Mouse (Mus musculus): ENCODE data around the gene Fbxl19. TPM values are rescaled to one million over a fixed set of nuclear protein-coding genes. Genes with fewer than 3 reads are reported as not detected.

The Fbxl19 gene
- polyA plus RNA-seq, 1 experiment, result 17.4 TPM

DNA sequence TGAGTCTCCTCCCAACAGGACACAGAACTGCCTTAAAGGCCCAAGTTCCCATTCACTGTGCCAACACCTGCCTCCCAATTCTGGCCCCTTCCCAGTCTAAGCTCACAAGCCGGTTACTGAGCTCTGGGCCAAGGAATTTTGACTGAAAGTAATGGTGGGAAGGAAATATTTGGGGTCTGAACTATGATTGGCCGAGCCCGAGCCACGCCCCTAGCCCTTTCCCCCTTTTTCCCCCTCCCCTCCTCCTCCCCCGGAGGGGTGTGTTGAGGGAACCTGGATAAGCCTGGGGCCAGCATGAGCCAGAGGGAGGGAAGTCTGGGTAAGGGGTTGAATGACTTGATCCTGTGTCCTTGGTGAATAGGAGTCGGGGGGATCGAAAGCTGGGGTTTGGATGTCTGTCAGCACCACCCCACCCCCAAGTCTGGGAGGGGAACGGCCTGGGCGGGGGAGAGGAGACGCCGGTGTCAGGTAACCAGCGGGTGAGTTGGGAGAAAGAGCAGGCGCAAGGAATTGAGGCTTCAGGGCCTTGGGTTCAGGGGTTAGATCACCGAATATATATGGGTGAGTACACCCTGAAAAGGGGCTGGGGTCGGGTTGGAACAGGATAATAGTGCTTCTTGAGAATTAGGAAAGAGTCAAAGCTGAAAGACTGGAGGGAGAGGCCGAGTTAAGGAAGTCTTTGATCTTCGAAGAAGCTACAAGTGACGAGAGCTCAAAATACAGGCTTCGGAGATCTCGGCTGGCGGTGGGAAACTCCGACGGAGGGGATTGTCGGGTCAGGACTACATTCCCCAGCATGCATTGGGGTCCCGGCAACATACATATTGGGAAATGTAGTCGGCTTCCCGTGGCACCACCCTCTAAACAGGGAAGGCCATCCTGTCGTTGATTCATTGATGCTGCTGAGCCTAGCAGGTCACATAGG is 31.6 kb upstream of the Fbxl19 start, which contains the start of gene Ctf1:
Gene Ctf1 (plus strand): TSS at position 276 of the 925 bp plus-strand sequence.
- H3K27ac ChIP-seq (ENCODE audit: insufficient read depth, low read length), result no peak within 1 kb of the TSS
- DNase-seq (ENCODE audit: low read depth in 1 of 2, low spot score in 2 of 2), result peak in 1 of 2 experiments; percentile 64
- peaks cover 12% of the 10 kb centered on the region for H3K4me1 ChIP-seq (ENCODE audit: control insufficient read depth, insufficient read depth, insufficient read length)
- TF ChIP-seq CTCF (IDR thresholded peaks at IDR 0.05; ENCODE audit: extremely low read depth, insufficient read depth, insufficient read length, insufficient replicate concordance) (no peak), POLR2A (IDR thresholded peaks at IDR 0.05; ENCODE audit: low read depth, low read length) (no peak)
- 23% methylated on average over 28 of the region's 28 CpGs for WGBS
- no peak within 1 kb of the TSS for H3K4me3 ChIP-seq (ENCODE audit: extremely low read depth, insufficient read depth, insufficient read length)
- peaks cover 6% of the 10 kb centered on the region; the same call in 1 of the 2 replicates for H3K27me3 ChIP-seq (ENCODE audit: control insufficient read depth, insufficient read depth, low read length)
- H3K36me3 ChIP-seq (ENCODE audit: control insufficient read depth, insufficient read depth, low read length), result no peaks in the 10 kb centered on the region

DNA sequence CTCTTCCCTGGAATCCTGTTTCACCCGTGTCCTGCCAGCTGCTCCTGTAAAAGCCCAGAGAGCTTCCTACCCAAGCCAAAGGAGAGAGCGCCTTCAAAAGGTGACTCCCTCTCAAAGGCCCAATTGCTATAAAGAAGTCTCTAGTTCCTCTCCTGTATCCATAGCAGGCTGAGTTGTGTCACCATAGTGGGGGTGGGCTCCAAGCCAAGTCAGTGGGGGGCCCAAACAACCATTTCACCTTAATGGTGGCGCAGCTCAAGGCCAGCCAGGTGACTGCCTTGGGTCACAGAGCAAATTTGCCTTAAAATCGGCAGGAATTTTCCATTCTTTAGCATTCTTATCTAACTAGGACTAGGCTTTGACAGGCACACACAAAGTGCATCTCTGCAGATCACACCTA is 29.5 kb upstream of the Fbxl19 start:
- peaks cover 11% of the 10 kb centered on the region for H3K4me1 ChIP-seq (ENCODE audit: control insufficient read depth, insufficient read depth, insufficient read length)
- TF ChIP-seq POLR2A (IDR thresholded peaks at IDR 0.05; ENCODE audit: low read depth, low read length) (no peak), CTCF (IDR thresholded peaks at IDR 0.05; ENCODE audit: extremely low read depth, insufficient read depth, insufficient read length, insufficient replicate concordance) (no peak)
- H3K27me3 ChIP-seq (ENCODE audit: control insufficient read depth, insufficient read depth, low read length), result peaks cover 6% of the 10 kb centered on the region; the same call in 1 of the 2 replicates
- H3K4me3 ChIP-seq (ENCODE audit: extremely low read depth, insufficient read depth, insufficient read length), result no peak overlapping the region
- no peak for DNase-seq (ENCODE audit: low read depth in 1 of 2, low spot score in 2 of 2)
- H3K36me3 ChIP-seq (ENCODE audit: control insufficient read depth, insufficient read depth, low read length), result no peaks in the 10 kb centered on the region
- WGBS, result 91% methylated on average over 4 of the region's 4 CpGs
- no peak overlapping the region for H3K27ac ChIP-seq (ENCODE audit: insufficient read depth, low read length)

DNA sequence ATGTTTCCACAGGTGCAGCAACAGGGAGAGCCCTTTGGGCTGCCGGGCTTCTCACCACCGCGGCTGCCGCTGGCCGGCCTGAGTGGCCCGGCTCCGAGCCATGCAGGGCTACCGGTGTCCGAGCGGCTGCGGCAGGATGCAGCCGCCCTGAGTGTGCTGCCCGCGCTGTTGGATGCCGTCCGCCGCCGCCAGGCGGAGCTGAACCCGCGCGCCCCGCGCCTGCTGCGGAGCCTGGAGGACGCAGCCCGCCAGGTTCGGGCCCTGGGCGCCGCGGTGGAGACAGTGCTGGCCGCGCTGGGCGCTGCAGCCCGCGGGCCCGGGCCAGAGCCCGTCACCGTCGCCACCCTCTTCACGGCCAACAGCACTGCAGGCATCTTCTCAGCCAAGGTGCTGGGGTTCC is 27.4 kb upstream of the Fbxl19 start:
- peak in 1 of 2 experiments; percentile 62 for DNase-seq (ENCODE audit: low read depth in 1 of 2, low spot score in 2 of 2)
- Histone ChIP-seq H3K4me3 (ENCODE audit: extremely low read depth, insufficient read depth, insufficient read length) (peak overlapping the region; percentile 16; the same call in 1 of the 2 replicates), H3K36me3 (ENCODE audit: control insufficient read depth, insufficient read depth, low read length) (no peaks in the 10 kb centered on the region), H3K27me3 (ENCODE audit: control insufficient read depth, insufficient read depth, low read length) (peaks cover 6% of the 10 kb centered on the region; the same call in 1 of the 2 replicates), H3K4me1 (ENCODE audit: control insufficient read depth, insufficient read depth, insufficient read length) (peaks cover 11% of the 10 kb centered on the region), H3K27ac (ENCODE audit: insufficient read depth, low read length) (no peak overlapping the region)
- peak; percentile 50 for TF ChIP-seq CTCF (IDR thresholded peaks at IDR 0.05; ENCODE audit: extremely low read depth, insufficient read depth, insufficient read length, insufficient replicate concordance)
- TF ChIP-seq POLR2A (IDR thresholded peaks at IDR 0.05; ENCODE audit: low read depth, low read length), result no peak
- WGBS, result 4% methylated on average over 41 of the region's 41 CpGs

DNA sequence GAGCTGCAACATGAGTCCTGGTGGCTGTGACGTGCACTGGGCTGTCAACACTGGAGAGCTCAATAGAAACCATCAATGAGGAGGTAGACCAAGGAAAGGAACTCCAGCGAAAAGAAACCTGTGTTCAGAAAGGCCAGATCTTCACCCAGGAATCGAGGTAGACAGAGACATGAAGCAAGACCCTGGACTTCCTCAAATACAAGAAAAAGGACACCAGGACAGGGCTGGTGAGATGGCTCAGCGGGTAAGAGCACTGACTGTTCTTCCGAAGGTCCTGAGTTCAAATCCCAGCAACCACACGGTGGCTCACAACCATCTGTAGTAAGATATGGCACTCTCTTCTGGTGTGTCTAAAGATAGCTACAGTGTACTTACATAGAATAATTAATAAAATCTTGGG is 26.0 kb upstream of the Fbxl19 start:
- Histone ChIP-seq H3K36me3 (ENCODE audit: control insufficient read depth, insufficient read depth, low read length) (no peaks in the 10 kb centered on the region), H3K27me3 (ENCODE audit: control insufficient read depth, insufficient read depth, low read length) (peaks cover 6% of the 10 kb centered on the region; the same call in 1 of the 2 replicates), H3K4me1 (ENCODE audit: control insufficient read depth, insufficient read depth, insufficient read length) (peaks cover 6% of the 10 kb centered on the region; the same call in 1 of the 2 replicates), H3K4me3 (ENCODE audit: extremely low read depth, insufficient read depth, insufficient read length) (no peak overlapping the region), H3K27ac (ENCODE audit: insufficient read depth, low read length) (no peak overlapping the region)
- TF ChIP-seq CTCF (IDR thresholded peaks at IDR 0.05; ENCODE audit: extremely low read depth, insufficient read depth, insufficient read length, insufficient replicate concordance) (no peak), POLR2A (IDR thresholded peaks at IDR 0.05; ENCODE audit: low read depth, low read length) (no peak)
- WGBS, result 81% methylated on average over 6 of the region's 6 CpGs
- no peak for DNase-seq (ENCODE audit: low read depth in 1 of 2, low spot score in 2 of 2)

DNA sequence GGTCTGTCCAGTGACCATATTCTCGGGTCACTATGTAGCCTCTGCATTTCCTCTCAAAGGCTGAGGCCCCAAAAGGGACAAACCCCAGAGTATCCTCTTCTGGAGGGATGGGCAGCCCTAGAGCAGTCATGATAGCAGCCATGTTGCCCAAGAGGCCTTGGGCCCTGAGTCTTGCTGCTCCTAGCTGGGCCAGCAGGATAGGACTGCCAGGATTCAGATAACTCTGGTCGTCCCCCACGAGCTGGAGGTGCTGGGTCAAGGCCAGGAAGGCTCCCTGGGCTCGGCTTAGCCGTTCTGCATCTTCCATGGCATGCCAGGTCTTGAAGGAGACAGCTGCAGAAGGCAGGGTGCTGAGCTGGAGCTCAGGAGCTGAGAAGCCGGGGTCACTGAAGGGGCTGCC is 25.1 kb upstream of the Fbxl19 start:
- no peak for TF ChIP-seq POLR2A (IDR thresholded peaks at IDR 0.05; ENCODE audit: low read depth, low read length)
- no peak for TF ChIP-seq CTCF (IDR thresholded peaks at IDR 0.05; ENCODE audit: extremely low read depth, insufficient read depth, insufficient read length, insufficient replicate concordance)
- Histone ChIP-seq H3K36me3 (ENCODE audit: control insufficient read depth, insufficient read depth, low read length) (no peaks in the 10 kb centered on the region), H3K4me1 (ENCODE audit: control insufficient read depth, insufficient read depth, insufficient read length) (peaks cover 5% of the 10 kb centered on the region; the same call in 1 of the 2 replicates), H3K27me3 (ENCODE audit: control insufficient read depth, insufficient read depth, low read length) (peaks cover 6% of the 10 kb centered on the region; the same call in 1 of the 2 replicates), H3K27ac (ENCODE audit: insufficient read depth, low read length) (no peak overlapping the region), H3K4me3 (ENCODE audit: extremely low read depth, insufficient read depth, insufficient read length) (no peak overlapping the region)
- WGBS, result 85% methylated on average over 6 of the region's 6 CpGs
- no peak for DNase-seq (ENCODE audit: low read depth in 1 of 2, low spot score in 2 of 2)

DNA sequence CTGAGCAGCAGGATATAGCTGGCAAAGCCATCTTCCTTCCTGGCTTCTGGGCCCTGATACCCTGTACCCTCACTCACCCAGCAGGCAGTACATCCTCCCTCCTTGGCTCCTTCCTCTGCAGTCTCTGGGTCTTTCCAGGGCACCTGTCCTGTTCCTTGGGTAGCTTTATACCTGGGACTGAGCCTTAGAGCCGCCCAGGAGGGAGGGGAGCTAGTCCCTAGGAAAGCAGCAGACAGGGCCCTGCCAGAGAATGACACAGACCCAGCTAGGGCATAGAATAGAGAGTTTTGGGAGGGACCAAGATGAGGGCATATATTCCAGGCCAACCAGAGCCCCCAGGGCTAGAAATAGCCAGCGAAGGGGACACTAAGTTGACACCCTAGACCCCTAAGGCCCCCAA is 18.9 kb upstream of the Fbxl19 start:
- TF ChIP-seq CTCF (IDR thresholded peaks at IDR 0.05; ENCODE audit: extremely low read depth, insufficient read depth, insufficient read length, insufficient replicate concordance), result no peak
- no peak for TF ChIP-seq POLR2A (IDR thresholded peaks at IDR 0.05; ENCODE audit: low read depth, low read length)
- no peak overlapping the region for H3K4me3 ChIP-seq (ENCODE audit: extremely low read depth, insufficient read depth, insufficient read length)
- no peaks in the 10 kb centered on the region for H3K27me3 ChIP-seq (ENCODE audit: control insufficient read depth, insufficient read depth, low read length)
- H3K4me1 ChIP-seq (ENCODE audit: control insufficient read depth, insufficient read depth, insufficient read length), result no peaks in the 10 kb centered on the region; the same call in 1 of the 2 replicates
- H3K27ac ChIP-seq (ENCODE audit: insufficient read depth, low read length), result no peak overlapping the region
- no peaks in the 10 kb centered on the region for H3K36me3 ChIP-seq (ENCODE audit: control insufficient read depth, insufficient read depth, low read length)
- 87% methylated on average over 2 of the region's 2 CpGs for WGBS
- no peak for DNase-seq (ENCODE audit: low read depth in 1 of 2, low spot score in 2 of 2)

Measured in spleen, adult 2 months (tissue).